Mouse (Mus musculus): Measurements from ENCODE around the gene Srebf1. TPM values are rescaled to one million over a fixed set of nuclear protein-coding genes. Genes with fewer than 3 reads are reported as not detected.

Gene Srebf1
- polyA plus RNA-seq, 1 experiment from 2014 or later, result 88.1 TPM

- no peak overlapping the region for H3K4me3 ChIP-seq (ENCODE audit: low read depth, low read length)
- H3K9me3 ChIP-seq (ENCODE audit: control insufficient read depth), result no peaks in the 10 kb centered on the region
- peak; percentile 86 for ATAC-seq
- peaks cover 4% of the 10 kb centered on the region; the same call in 1 of the 2 replicates for H3K4me1 ChIP-seq (replicated peaks; ENCODE audit: control insufficient read depth, insufficient read depth, low read length)
- peaks cover 52% of the 10 kb centered on the region for H3K36me3 ChIP-seq (ENCODE audit: control insufficient read depth, insufficient read depth)
- H3K9ac ChIP-seq (ENCODE audit: low read depth, low read length), result peak overlapping the region; percentile 22; the same call in 1 of the 2 replicates
- TF ChIP-seq CTCF (IDR thresholded peaks at IDR 0.05; ENCODE audit: low read depth), result no peak
- peak overlapping the region; percentile 94 for H3K27ac ChIP-seq (ENCODE audit: low read depth, low read length)
- WGBS, result 52% methylated on average over 11 of the region's 11 CpGs
- H3K4me2 ChIP-seq (replicated peaks; ENCODE audit: low read depth), result no peak overlapping the region
- no peaks in the 10 kb centered on the region for H3K27me3 ChIP-seq (replicated peaks; ENCODE audit: control insufficient read depth, insufficient read depth, low read length)
Measured at GRCm38 (mm10) chr11:60244503-60245143, 22.2 kb upstream of the Srebf1 start.

- Histone ChIP-seq H3K9ac (ENCODE audit: low read depth, low read length) (no peak overlapping the region), H3K4me1 (replicated peaks; ENCODE audit: control insufficient read depth, insufficient read depth, low read length) (no peaks in the 10 kb centered on the region), H3K27me3 (replicated peaks; ENCODE audit: control insufficient read depth, insufficient read depth, low read length) (no peaks in the 10 kb centered on the region), H3K36me3 (ENCODE audit: control insufficient read depth, insufficient read depth) (peaks cover 54% of the 10 kb centered on the region), H3K9me3 (ENCODE audit: control insufficient read depth) (no peaks in the 10 kb centered on the region), H3K27ac (ENCODE audit: low read depth, low read length) (peak overlapping the region; percentile 72), H3K4me2 (replicated peaks; ENCODE audit: low read depth) (no peak overlapping the region), H3K4me3 (ENCODE audit: low read depth, low read length) (no peak overlapping the region)
- ATAC-seq, result peak; percentile 72
- WGBS, result 51% methylated on average over 4 of the region's 4 CpGs
- TF ChIP-seq CTCF (IDR thresholded peaks at IDR 0.05; ENCODE audit: low read depth), result no peak
Measured at GRCm38 (mm10) chr11:60240509-60240908, 18.1 kb upstream of the Srebf1 start.

- H3K27me3 ChIP-seq (replicated peaks; ENCODE audit: control insufficient read depth, insufficient read depth, low read length), result no peaks in the 10 kb centered on the region
- no peak overlapping the region for H3K9ac ChIP-seq (ENCODE audit: low read depth, low read length)
- H3K4me3 ChIP-seq (ENCODE audit: low read depth, low read length), result no peak overlapping the region
- no peak overlapping the region for H3K27ac ChIP-seq (ENCODE audit: low read depth, low read length)
- no peak overlapping the region for H3K4me2 ChIP-seq (replicated peaks; ENCODE audit: low read depth)
- TF ChIP-seq CTCF (IDR thresholded peaks at IDR 0.05; ENCODE audit: low read depth), result no peak
- 45% methylated on average over 5 of the region's 5 CpGs for WGBS
- H3K9me3 ChIP-seq (ENCODE audit: control insufficient read depth), result no peaks in the 10 kb centered on the region
- ATAC-seq, result peak; percentile 32
- H3K36me3 ChIP-seq (ENCODE audit: control insufficient read depth, insufficient read depth), result peaks cover 17% of the 10 kb centered on the region; the same call in 1 of the 2 replicates
- no peaks in the 10 kb centered on the region for H3K4me1 ChIP-seq (replicated peaks; ENCODE audit: control insufficient read depth, insufficient read depth, low read length)
Measured at GRCm38 (mm10) chr11:60235351-60235750, 13.0 kb upstream of the Srebf1 start.

GRCm38 (mm10) chr11:60233235-60233634 is 10.9 kb upstream of the Srebf1 start:
- H3K27ac ChIP-seq (ENCODE audit: low read depth, low read length), result peak overlapping the region; percentile 15; the same call in 1 of the 2 replicates
- no peak for ATAC-seq
- H3K4me1 ChIP-seq (replicated peaks; ENCODE audit: control insufficient read depth, insufficient read depth, low read length), result peaks cover 7% of the 10 kb centered on the region
- no peaks in the 10 kb centered on the region for H3K9me3 ChIP-seq (ENCODE audit: control insufficient read depth)
- peaks cover 20% of the 10 kb centered on the region; the same call in 1 of the 2 replicates for H3K36me3 ChIP-seq (ENCODE audit: control insufficient read depth, insufficient read depth)
- H3K4me3 ChIP-seq (ENCODE audit: low read depth, low read length), result no peak overlapping the region
- 71% methylated on average over 8 of the region's 8 CpGs for WGBS
- H3K27me3 ChIP-seq (replicated peaks; ENCODE audit: control insufficient read depth, insufficient read depth, low read length), result no peaks in the 10 kb centered on the region
- no peak overlapping the region for H3K4me2 ChIP-seq (replicated peaks; ENCODE audit: low read depth)
- TF ChIP-seq CTCF (IDR thresholded peaks at IDR 0.05; ENCODE audit: low read depth), result no peak
- no peak overlapping the region for H3K9ac ChIP-seq (ENCODE audit: low read depth, low read length)

- no peak overlapping the region for H3K4me2 ChIP-seq (replicated peaks; ENCODE audit: low read depth)
- no peak overlapping the region for H3K4me3 ChIP-seq (ENCODE audit: low read depth, low read length)
- H3K4me1 ChIP-seq (replicated peaks; ENCODE audit: control insufficient read depth, insufficient read depth, low read length), result peaks cover 7% of the 10 kb centered on the region
- 84% methylated on average over 14 of the region's 14 CpGs for WGBS
- H3K27ac ChIP-seq (ENCODE audit: low read depth, low read length), result no peak overlapping the region
- H3K36me3 ChIP-seq (ENCODE audit: control insufficient read depth, insufficient read depth), result peaks cover 19% of the 10 kb centered on the region; the same call in 1 of the 2 replicates
- ATAC-seq, result no peak
- no peak overlapping the region for H3K9ac ChIP-seq (ENCODE audit: low read depth, low read length)
- no peaks in the 10 kb centered on the region for H3K9me3 ChIP-seq (ENCODE audit: control insufficient read depth)
- no peak for TF ChIP-seq CTCF (IDR thresholded peaks at IDR 0.05; ENCODE audit: low read depth)
- no peaks in the 10 kb centered on the region for H3K27me3 ChIP-seq (replicated peaks; ENCODE audit: control insufficient read depth, insufficient read depth, low read length)
Measured at GRCm38 (mm10) chr11:60232441-60233058, 10.2 kb upstream of the Srebf1 start.

GRCm38 (mm10) chr11:60231951-60232350 is 9.6 kb upstream of the Srebf1 start:
- 65% methylated on average over 4 of the region's 4 CpGs for WGBS
- Histone ChIP-seq H3K9ac (ENCODE audit: low read depth, low read length) (no peak overlapping the region), H3K4me2 (replicated peaks; ENCODE audit: low read depth) (no peak overlapping the region), H3K27ac (ENCODE audit: low read depth, low read length) (no peak overlapping the region), H3K4me1 (replicated peaks; ENCODE audit: control insufficient read depth, insufficient read depth, low read length) (peaks cover 7% of the 10 kb centered on the region), H3K36me3 (ENCODE audit: control insufficient read depth, insufficient read depth) (peaks cover 24% of the 10 kb centered on the region; the same call in 1 of the 2 replicates), H3K9me3 (ENCODE audit: control insufficient read depth) (no peaks in the 10 kb centered on the region), H3K4me3 (ENCODE audit: low read depth, low read length) (no peak overlapping the region), H3K27me3 (replicated peaks; ENCODE audit: control insufficient read depth, insufficient read depth, low read length) (no peaks in the 10 kb centered on the region)
- no peak for ATAC-seq
- no peak for TF ChIP-seq CTCF (IDR thresholded peaks at IDR 0.05; ENCODE audit: low read depth)
